Mouse (Mus musculus) liver, adult 2 months (tissue): ENCODE results near the gene Asl. TPM values are rescaled to one million over a fixed set of nuclear protein-coding genes. Genes with fewer than 3 reads are reported as not detected.

Source experiments
- DNase-seq: peaks from one replicate; pipeline ENCODE4 v3.0.0-alpha.2; 2011; ENCODE audit warnings: low read depth, low spot score; ENCODE audit errors: extremely low read depth
- H3K27ac ChIP-seq: fragments of 200-500 bp; replicated peaks from 2 replicates; pipeline ENCODE4 v1.5.1; 2012; ENCODE audit warnings: low read depth, mild to moderate bottlenecking, control low read depth, inconsistent platforms, low read length; ENCODE audit not compliant: insufficient read depth
- H3K27me3 ChIP-seq: fragments of 200-500 bp; 2 replicates; pipeline ENCODE4 v1.6.1; 2012; ENCODE audit warnings: mild to moderate bottlenecking, moderate library complexity, low read length, inconsistent platforms; ENCODE audit not compliant: control insufficient read depth, insufficient read depth
- H3K36me3 ChIP-seq: fragments of 200-500 bp; 2 replicates; pipeline ENCODE4 v1.6.1; 2012; ENCODE audit warnings: low read length, inconsistent platforms; ENCODE audit not compliant: control insufficient read depth, insufficient read depth
- H3K4me1 ChIP-seq: fragments of 200-500 bp; 2 replicates; pipeline ENCODE4 v1.6.1; 2011; ENCODE audit warnings: low read length; ENCODE audit not compliant: control insufficient read depth, insufficient read depth
- H3K4me3 ChIP-seq: fragments of 200-500 bp; 2 replicates; pipeline ENCODE4 v1.5.1; 2011; ENCODE audit warnings: low read depth, mild to moderate bottlenecking, control low read depth, low read length, moderate library complexity; ENCODE audit not compliant: insufficient read depth
- H3K79me2 ChIP-seq: fragments of 200-500 bp; 2 replicates; pipeline ENCODE4 v1.6.1; 2012; ENCODE audit warnings: inconsistent platforms, mild to moderate bottlenecking, low read length, moderate library complexity; ENCODE audit not compliant: control insufficient read depth, insufficient read depth
- H3K9ac ChIP-seq: fragments of 200-500 bp; 2 replicates; pipeline ENCODE4 v1.6.1; 2012; ENCODE audit warnings: low read depth, mild to moderate bottlenecking, control low read depth, inconsistent platforms, low read length
- CTCF ChIP-seq: fragments of 200-500 bp; IDR thresholded peaks from 2 replicates; pipeline ENCODE4 v1.5.1; 2011; ENCODE audit warnings: low read depth, low read length, control low read depth
- POLR2A ChIP-seq: fragments of 200-500 bp; IDR thresholded peaks from 2 replicates; pipeline ENCODE4 v1.6.1; 2011; ENCODE audit warnings: low read length, control low read depth; ENCODE audit not compliant: insufficient read depth; ENCODE audit errors: extremely low read depth
- WGBS: fragments of 180-500 bp; shearing (Covaris S2); methylation state at CpG from one replicate; pipeline ENCODE4 v1.1.7; 2018; 5-methylcytosine and 5-hydroxymethylcytosine counted together
- polyA plus RNA-seq: library from polyadenylated mRNA; depleted of rRNA; stranded (reverse); fragments of >200 nt; gene quantifications from 2 replicates; pipeline ENCODE4 v1.2.3, GENCODE M21; 2012
- total RNA-seq: library from RNA; depleted of rRNA; stranded (reverse); fragments of >200 nt; gene quantifications from 2 replicates; pipeline ENCODE4 v1.2.3, GENCODE M21; 2014

Gene Asl
- total and polyA plus RNA-seq, 2 experiments = 622 to 683 TPM

GRCm38 (mm10) chr5:130059413-130060328, 30.6 kb upstream of the Asl start:
- Histone ChIP-seq H3K4me1 (peaks cover 21% of the 10 kb centered on the region), H3K79me2 (0 out of 2 replicates have a peak, but pooled peaks cover 3% of the 10 kb centered on the region), H3K36me3 (peaks cover 3% of the 10 kb centered on the region; the same call in 1 of the 2 replicates), H3K27ac (peak overlapping the region; percentile 80), H3K9ac (peak overlapping the region; percentile 6; the same call in 1 of the 2 replicates), H3K4me3 (no peak overlapping the region), H3K27me3 (no peaks in the 10 kb centered on the region)
- no peak for DNase-seq
- no peak for TF ChIP-seq POLR2A
- WGBS = 31% methylated on average over 12 of the region's 12 CpGs

GRCm38 (mm10) chr5:130056303-130056702, 27.3 kb upstream of the Asl start:
- Histone ChIP-seq H3K27ac (peak overlapping the region; percentile 30), H3K27me3 (no peaks in the 10 kb centered on the region), H3K4me1 (peaks cover 21% of the 10 kb centered on the region), H3K4me3 (no peak overlapping the region), H3K79me2 (0 out of 2 replicates have a peak, but pooled peaks cover 3% of the 10 kb centered on the region), H3K9ac (no peak overlapping the region), H3K36me3 (peaks cover 6% of the 10 kb centered on the region; the same call in 1 of the 2 replicates)
- DNase-seq = no peak
- 68% methylated on average over 2 of the region's 2 CpGs for WGBS
- TF ChIP-seq CTCF = no peak
- no peak for TF ChIP-seq POLR2A

- Histone ChIP-seq H3K27ac (peak overlapping the region; percentile 50), H3K36me3 (peaks cover 6% of the 10 kb centered on the region; the same call in 1 of the 2 replicates), H3K4me3 (no peak overlapping the region), H3K4me1 (peaks cover 18% of the 10 kb centered on the region), H3K9ac (peak overlapping the region; percentile 39; the same call in 1 of the 2 replicates), H3K27me3 (no peaks in the 10 kb centered on the region), H3K79me2 (0 out of 2 replicates have a peak, but pooled peaks cover 3% of the 10 kb centered on the region)
- 37% methylated on average over 4 of the region's 4 CpGs for WGBS
- TF ChIP-seq CTCF (peak; percentile 27; the same call in 1 of the 2 replicates), POLR2A (no peak)
- peak; percentile 86 for DNase-seq
Observed at GRCm38 (mm10) chr5:130055688-130056087, 26.6 kb upstream of the Asl start.

- Histone ChIP-seq H3K27me3 (no peaks in the 10 kb centered on the region), H3K4me1 (peaks cover 6% of the 10 kb centered on the region), H3K4me3 (no peak overlapping the region), H3K27ac (no peak overlapping the region), H3K79me2 (peaks cover 7% of the 10 kb centered on the region; the same call in 1 of the 2 replicates), H3K9ac (no peak overlapping the region), H3K36me3 (peaks cover 15% of the 10 kb centered on the region)
- DNase-seq = peak; percentile 52
- WGBS = 82% methylated on average over 6 of the region's 6 CpGs
- TF ChIP-seq POLR2A (no peak), CTCF (no peak)
Observed at GRCm38 (mm10) chr5:130052955-130053354, 23.9 kb upstream of the Asl start.

GRCm38 (mm10) chr5:130052510-130052909, 23.5 kb upstream of the Asl start:
- H3K9ac ChIP-seq = no peak overlapping the region
- no peak for TF ChIP-seq CTCF
- TF ChIP-seq POLR2A = no peak
- H3K27me3 ChIP-seq = no peaks in the 10 kb centered on the region
- H3K4me1 ChIP-seq = peaks cover 6% of the 10 kb centered on the region
- H3K27ac ChIP-seq = no peak overlapping the region
- WGBS = 75% methylated on average over 5 of the region's 5 CpGs
- no peak overlapping the region for H3K4me3 ChIP-seq
- peaks cover 15% of the 10 kb centered on the region for H3K36me3 ChIP-seq
- DNase-seq = no peak
- peaks cover 3% of the 10 kb centered on the region; the same call in 1 of the 2 replicates for H3K79me2 ChIP-seq
